Mouse (Mus musculus) spleen, postnatal 4 days (tissue): ENCODE data around the gene Tmem56.
A peak's percentile ranks its signal among the peaks of the same experiment; 100 is the strongest.

ENCODE experiments used
- DNase-seq, 2 experiments: peaks; one replicate each; pipeline ENCODE4 v3.0.0; 2022; ENCODE audit warnings: low spot score in 2 of 2

Tmem56 gene

GRCm38 (mm10) chr3:121239096-121239495, 43.8 kb downstream of the Tmem56 start:
- no peak for DNase-seq

GRCm38 (mm10) chr3:121224763-121225162, 58.1 kb downstream of the Tmem56 start:
- no peak for DNase-seq

- no peak for DNase-seq
These were observed 58.7 kb downstream of the Tmem56 start for GRCm38 (mm10) chr3:121224185-121224584.

- DNase-seq = no peak
These were observed 60.9 kb downstream of the Tmem56 start for GRCm38 (mm10) chr3:121221987-121222386.

- DNase-seq = no peak
These were observed 65.9 kb downstream of the Tmem56 start for GRCm38 (mm10) chr3:121217011-121217410.

- DNase-seq = no peak
These were observed 69.4 kb downstream of the Tmem56 start for GRCm38 (mm10) chr3:121213501-121213900.

- DNase-seq = no peak
These were observed 70.7 kb downstream of the Tmem56 start for GRCm38 (mm10) chr3:121212156-121212555.

GRCm38 (mm10) chr3:121208994-121209393, 73.9 kb downstream of the Tmem56 start:
- DNase-seq = no peak

- no peak for DNase-seq
These were observed 76.6 kb downstream of the Tmem56 start for GRCm38 (mm10) chr3:121206202-121206882.

- DNase-seq = no peak
These were observed 80.3 kb downstream of the Tmem56 start for GRCm38 (mm10) chr3:121202638-121203037.

- DNase-seq = peak; percentile 69 to 72
These were observed 81.7 kb downstream of the Tmem56 start for GRCm38 (mm10) chr3:121201012-121201747.

GRCm38 (mm10) chr3:121189199-121189598, 93.7 kb downstream of the Tmem56 start:
- DNase-seq = no peak

GRCm38 (mm10) chr3:121187510-121187909, 95.4 kb downstream of the Tmem56 start:
- DNase-seq = no peak

- no peak for DNase-seq
These were observed 96.0 kb downstream of the Tmem56 start for GRCm38 (mm10) chr3:121186925-121187324.

GRCm38 (mm10) chr3:121185197-121185596, 97.7 kb downstream of the Tmem56 start:
- no peak for DNase-seq

GRCm38 (mm10) chr3:121176011-121176410, 106.9 kb downstream of the Tmem56 start:
- DNase-seq = no peak

GRCm38 (mm10) chr3:121174248-121174945, 108.5 kb downstream of the Tmem56 start:
- DNase-seq = no peak

- no peak for DNase-seq
These were observed 110.2 kb downstream of the Tmem56 start for GRCm38 (mm10) chr3:121172718-121173117.

- no peak for DNase-seq
These were observed 111.0 kb downstream of the Tmem56 start for GRCm38 (mm10) chr3:121171872-121172265.

GRCm38 (mm10) chr3:121171243-121171871, 111.5 kb downstream of the Tmem56 start, which contains the start of gene Rwdd3:
TSS of gene Rwdd3 (minus strand) at chr3:121171695.
- DNase-seq = peak; percentile 91 to 96

GRCm38 (mm10) chr3:121170631-121171030, 112.3 kb downstream of the Tmem56 start:
- DNase-seq = no peak
